ENCODE assay signal across 11 mouse cellular contexts in genomic region chr1:182255031-182255430, GRCm38 (mm10). TPM values are rescaled to one million over a fixed set of nuclear protein-coding genes. Genes with fewer than 3 reads are reported as not detected.
DNase-seq lines count a peak whose midpoint lies in the region; ATAC-seq and TF ChIP-seq lines count a peak whose summit lies in the region.
"Had no signal": no experiment of that assay in that cellular context is flagged by ENCODE, and none has a peak within 500 bp of the region (broad histone marks: within the 10 kb centered on the region; RNA-seq: fewer than 3 reads in every experiment).

No protein-coding gene starts in this region.

- peaks cover 21 to 36% of the 10 kb centered on the region in 2 experiments for H3K4me1 ChIP-seq in CH12.LX (ENCODE audit: control insufficient read depth in 1 of 2, insufficient read depth in 2 of 2)
- H3K4me1 ChIP-seq in stomach, postnatal 0 days (replicated peaks; ENCODE audit: control insufficient read depth, insufficient read depth) = no peaks in the 10 kb centered on the region
- H3K4me1 ChIP-seq: heart, embryonic 13.5 days; midbrain, embryonic 13.5 days had no signal

- no peaks in the 10 kb centered on the region for H3K9me3 ChIP-seq in CH12.LX (replicated peaks; ENCODE audit: low read length)
- no peaks in the 10 kb centered on the region for H3K9me3 ChIP-seq in stomach, postnatal 0 days (ENCODE audit: control insufficient read depth, low read length)
- H3K9me3 ChIP-seq: embryonic facial prominence, embryonic 10.5 days; heart, embryonic 13.5 days; midbrain, embryonic 13.5 days had no signal

- no peak for TF ChIP-seq CTCF in CH12.LX (conservative IDR thresholded peaks at IDR 0.05 in 1 of 2, IDR thresholded peaks at IDR 0.05 in 1 of 2; ENCODE audit: low read depth in 2 of 2, low read length in 2 of 2)
- no peak for TF ChIP-seq CTCF in stomach, postnatal 0 days (IDR thresholded peaks at IDR 0.05; ENCODE audit: low read depth)

- intact Hi-C loops in left cerebral cortex, postnatal 25 days (cut with DNase I) = no loop called here

- DNase-seq in CH12.LX (ENCODE audit: extremely low read depth) = peak; percentile 82
- no peak for DNase-seq in stomach, postnatal 0 days (ENCODE audit: low spot score)
- DNase-seq in right cerebral cortex, postnatal 25 days = no peak
- no peak for DNase-seq in left cerebral cortex, postnatal 25 days (ENCODE audit: low spot score in 2 of 2)
- no peak for DNase-seq in layer of hippocampus, postnatal 25 days (ENCODE audit: extremely low spot score in 1 of 2, low spot score in 1 of 2)
- DNase-seq: kidney, adult 11 months had no signal

- dilution Hi-C loops in CH12.LX (cut with MboI; ENCODE audit: extremely low pct_ligation_motif_present, extremely low pct_unique_long_range_greater_than_20kb, low sequenced_read_pairs) = no loop called here

- peak; percentile 30; the same call in 1 of the 2 replicates for TF ChIP-seq POLR2A in CH12.LX (IDR thresholded peaks at IDR 0.05; ENCODE audit: low read depth, low read length)

- ATAC-seq in common myeloid progenitor, adult 5-6 weeks (replicated peaks; ENCODE audit: low read depth, poor library complexity, severe bottlenecking) = peak; percentile 99
- ATAC-seq in megakaryocyte progenitor cell, adult 5-6 weeks (replicated peaks; ENCODE audit: poor library complexity) = peak; percentile 97
- ATAC-seq in stomach, postnatal 0 days (ENCODE audit: low FRiP score, low TSS enrichment) = no peak
- ATAC-seq: midbrain, embryonic 13.5 days had no signal

- TF ChIP-seq RAD21 in CH12.LX (IDR thresholded peaks at IDR 0.05; ENCODE audit: low read depth, low read length) = no peak

- H3K79me2 ChIP-seq in CH12.LX (replicated peaks; ENCODE audit: control insufficient read depth, extremely low read depth, insufficient read depth, poor library complexity, severe bottlenecking) = no peaks in the 10 kb centered on the region

- in situ Hi-C loops in CH12.LX (cut with MboI; ENCODE audit: low pct_ligation_motif_present, low pct_unique_long_range_greater_than_20kb, low sequenced_read_pairs) = no loop called here

- peak overlapping the region in 1 of 3 experiments; percentile 43 for H3K4me3 ChIP-seq in CH12.LX (replicated peaks in 1 of 3; ENCODE audit: low read depth in 2 of 3, low read length in 2 of 3, poor library complexity in 1 of 3)
- H3K4me3 ChIP-seq in stomach, postnatal 0 days (ENCODE audit: low read depth, low read length) = no peak overlapping the region
- H3K4me3 ChIP-seq: embryonic facial prominence, embryonic 10.5 days; heart, embryonic 13.5 days; midbrain, embryonic 13.5 days had no signal

- H3K27ac ChIP-seq in CH12.LX (ENCODE audit: insufficient read depth, low read depth) = peak overlapping the region; percentile 22; the same call in 1 of the 2 replicates
- H3K27ac ChIP-seq in stomach, postnatal 0 days (replicated peaks) = peak overlapping the region; percentile 77; the same call in 1 of the 2 replicates
- H3K27ac ChIP-seq: embryonic facial prominence, embryonic 10.5 days; heart, embryonic 13.5 days; midbrain, embryonic 13.5 days had no signal

- H3K4me2 ChIP-seq in CH12.LX (ENCODE audit: insufficient read depth, low read depth, poor library complexity, severe bottlenecking) = peak overlapping the region; percentile 65
- no peak overlapping the region for H3K4me2 ChIP-seq in stomach, postnatal 0 days (replicated peaks; ENCODE audit: low read depth)
- H3K4me2 ChIP-seq: heart, embryonic 13.5 days; midbrain, embryonic 13.5 days had no signal

- H3K27me3 ChIP-seq in CH12.LX (replicated peaks) = no peaks in the 10 kb centered on the region
- H3K27me3 ChIP-seq in stomach, postnatal 0 days (ENCODE audit: control insufficient read depth, insufficient read depth, low read length) = no peaks in the 10 kb centered on the region
- H3K27me3 ChIP-seq: heart, embryonic 13.5 days had no signal

- no peaks in the 10 kb centered on the region for H3K36me3 ChIP-seq in CH12.LX (replicated peaks in 1 of 2; ENCODE audit: control insufficient read depth in 1 of 2, insufficient read depth in 1 of 2, low read length in 1 of 2)
- no peaks in the 10 kb centered on the region for H3K36me3 ChIP-seq in stomach, postnatal 0 days (ENCODE audit: control insufficient read depth, insufficient read depth, low read length)
- H3K36me3 ChIP-seq: embryonic facial prominence, embryonic 10.5 days; heart, embryonic 13.5 days; midbrain, embryonic 13.5 days had no signal

- peak; percentile 54 for TF ChIP-seq EP300 in CH12.LX (IDR thresholded peaks at IDR 0.05; ENCODE audit: low read length)
- no peak for TF ChIP-seq EP300 in stomach, postnatal 0 days (optimal IDR thresholded peaks at IDR 0.05)

- H3K9ac ChIP-seq in CH12.LX (ENCODE audit: insufficient read depth, low read depth) = peak overlapping the region; percentile 20; the same call in 1 of the 2 replicates
- H3K9ac ChIP-seq in stomach, postnatal 0 days (ENCODE audit: low read length) = no peak overlapping the region
- H3K9ac ChIP-seq: heart, embryonic 13.5 days; midbrain, embryonic 13.5 days had no signal

- 74% methylated on average over 11 of the region's 11 CpGs for WGBS in stomach, postnatal 0 days

TF ChIP-seq in CH12.LX, 34 proteins besides CTCF, POLR2A, EP300 and RAD21:
- TF ChIP-seq ZC3H11A (IDR thresholded peaks at IDR 0.05; ENCODE audit: low read depth, low read length) (no peak), ZKSCAN1 (IDR thresholded peaks at IDR 0.05; ENCODE audit: borderline replicate concordance, low read depth, low read length) (no peak), SMC3 (IDR thresholded peaks at IDR 0.05; ENCODE audit: low read depth, low read length) (no peak), TCF12 (IDR thresholded peaks at IDR 0.05; ENCODE audit: low read depth, low read length) (0 out of 2 replicates have a peak, but pooled peaks have one; percentile 12), JUN (IDR thresholded peaks at IDR 0.05; ENCODE audit: insufficient read depth, low read depth, low read length) (no peak), SIN3A (IDR thresholded peaks at IDR 0.05; ENCODE audit: low read length) (0 out of 2 replicates have a peak, but pooled peaks have one; percentile 31), CHD2 (IDR thresholded peaks at IDR 0.05; ENCODE audit: low read length) (peak; percentile 47; the same call in 1 of the 2 replicates), MEF2A (IDR thresholded peaks at IDR 0.05; ENCODE audit: borderline replicate concordance, low read depth, low read length) (no peak), E2F4 (IDR thresholded peaks at IDR 0.05; ENCODE audit: insufficient replicate concordance, low read depth, low read length) (no peak), GABPA (IDR thresholded peaks at IDR 0.05; ENCODE audit: insufficient replicate concordance, low read depth, low read length) (no peak), TBP (conservative IDR thresholded peaks at IDR 0.05; ENCODE audit: low read depth, low read length) (no peak), MAX (IDR thresholded peaks at IDR 0.05; ENCODE audit: low read length) (peak; percentile 32; the same call in 1 of the 2 replicates), MAZ (IDR thresholded peaks at IDR 0.05; ENCODE audit: low read depth, low read length) (no peak), BHLHE40 (IDR thresholded peaks at IDR 0.05; ENCODE audit: low read depth, low read length) (peak; percentile 30; the same call in 1 of the 2 replicates), HCFC1 (IDR thresholded peaks at IDR 0.05; ENCODE audit: low read depth, low read length) (no peak; the same call in 1 of the 2 replicates), NELFE (IDR thresholded peaks at IDR 0.05; ENCODE audit: low read depth, low read length) (peak; percentile 37; the same call in 1 of the 2 replicates), ETS1 (conservative IDR thresholded peaks at IDR 0.05; ENCODE audit: low read depth, low read length) (peak; percentile 33; the same call in 1 of the 2 replicates), PAX5 (IDR thresholded peaks at IDR 0.05; ENCODE audit: low read length) (no peak), ZNF384 (IDR thresholded peaks at IDR 0.05; ENCODE audit: low read depth, low read length) (no peak), IRF4 (IDR thresholded peaks at IDR 0.05; ENCODE audit: low read depth, low read length) (peak; percentile 49), MXI1 (IDR thresholded peaks at IDR 0.05; ENCODE audit: low read depth, low read length) (no peak), ELF1 (IDR thresholded peaks at IDR 0.05; ENCODE audit: low read depth, low read length) (peak; percentile 66), ZMIZ1 (IDR thresholded peaks at IDR 0.05; ENCODE audit: low read depth, low read length) (no peak), KAT2A (IDR thresholded peaks at IDR 0.05; ENCODE audit: insufficient replicate concordance, low read length) (no peak)

RNA-seq across cellular contexts. Expression of gene Degs1, which starts 27.6 kb away (rescaled TPM):
- total RNA-seq in CH12.LX (2012; rRNA removed) (54.2 and 57.8 TPM in 2 replicates), CH12.LX (2014; rRNA removed) (124 TPM in 2 replicates)
- 89.3 and 117 TPM in 2 replicates for polyA plus RNA-seq in CH12.LX (2012; ENCODE audit: insufficient read length, low read depth)
- total RNA-seq in common myeloid progenitor, adult 5-6 weeks (2017) = 20.6 and 27.1 TPM in 2 replicates
- 70.1 and 75.7 TPM in 2 replicates for total RNA-seq in megakaryocyte progenitor cell, adult 5-6 weeks (2015)
- 27.7 and 33.6 TPM in 2 replicates for total RNA-seq in megakaryocyte progenitor cell, adult 5-6 weeks (2017)
- polyA plus RNA-seq in stomach, postnatal 0 days (2015; fragmentation: Nextera tagmentation; extraction: Ambion mirVana) = 214 and 223 TPM in 2 replicates
- total RNA-seq in left cerebral cortex, postnatal 25 days (2021) = 10 to 100 TPM; 75.5 to 75.6 TPM
- 10 to 100 TPM; 77.6 to 90.6 TPM for total RNA-seq in layer of hippocampus, postnatal 25 days (2021)
